Mouse (Mus musculus): ENCODE measurements at regions not wholly inside any gene's neighbourhood (a gene's known extent, or its start where the extent isn't known, plus 50 kb on each side); places are given as distances from the start of the nearest gene placed in this dataset.

- Histone ChIP-seq H3K36me3 (ENCODE audit: insufficient read depth, low read length) (no peaks in the 10 kb centered on the region), H3K27me3 (ENCODE audit: insufficient read depth, low read length) (no peaks in the 10 kb centered on the region), H3K4me1 (replicated peaks; ENCODE audit: low read depth, low read length) (no peaks in the 10 kb centered on the region), H3K4me3 (replicated peaks; ENCODE audit: low read length) (no peak overlapping the region), H3K9me3 (ENCODE audit: low read length) (no peaks in the 10 kb centered on the region)
- TF ChIP-seq CTCF (conservative IDR thresholded peaks at IDR 0.05; ENCODE audit: low read length), result no peak
- TF ChIP-seq NANOG (IDR thresholded peaks at IDR 0.05; ENCODE audit: borderline replicate concordance, low read length), result no peak
- no peak for TF ChIP-seq POU5F1 (IDR thresholded peaks at IDR 0.05; ENCODE audit: borderline replicate concordance, low read length)
Measured at GRCm38 (mm10) chr1:18668901-18669300, 404.0 kb upstream of the Defb41 start.

DNA sequence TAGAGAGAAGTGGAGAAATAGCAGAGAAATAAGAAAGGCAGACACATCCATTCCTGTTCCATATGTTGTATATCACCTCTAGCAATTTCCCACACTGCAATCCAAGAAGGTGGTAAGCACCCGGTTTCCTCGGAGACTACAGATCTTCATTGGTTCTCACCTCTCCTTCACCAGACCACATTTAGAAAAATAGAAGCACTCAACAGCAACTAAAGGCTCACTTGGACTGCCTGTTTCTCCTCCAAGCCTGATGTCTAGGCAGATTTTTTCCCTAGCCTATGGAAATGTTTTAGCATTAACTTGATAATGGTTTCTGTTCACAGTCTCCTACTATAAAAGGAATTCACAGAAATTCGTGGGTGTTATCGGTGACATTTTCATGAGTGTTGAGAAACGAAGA lies 403.3 kb upstream of the Defb41 start:
- H3K9me3 ChIP-seq (ENCODE audit: low read length), result no peaks in the 10 kb centered on the region
- no peaks in the 10 kb centered on the region for H3K27me3 ChIP-seq (ENCODE audit: insufficient read depth, low read length)

GRCm38 (mm10) chr1:18640858-18641257 lies 375.9 kb upstream of the Defb41 start:
- no peak for TF ChIP-seq CTCF (conservative IDR thresholded peaks at IDR 0.05; ENCODE audit: low read length)
- TF ChIP-seq POU5F1 (IDR thresholded peaks at IDR 0.05; ENCODE audit: borderline replicate concordance, low read length), result no peak
- Histone ChIP-seq H3K4me1 (replicated peaks; ENCODE audit: low read depth, low read length) (peaks cover 10% of the 10 kb centered on the region), H3K36me3 (ENCODE audit: insufficient read depth, low read length) (no peaks in the 10 kb centered on the region), H3K9me3 (ENCODE audit: low read length) (no peaks in the 10 kb centered on the region), H3K27me3 (ENCODE audit: insufficient read depth, low read length) (no peaks in the 10 kb centered on the region), H3K4me3 (replicated peaks; ENCODE audit: low read length) (no peak overlapping the region)

More for the DNA sequence above, 403.3 kb upstream of the Defb41 start:
- Histone ChIP-seq H3K36me3 (ENCODE audit: insufficient read depth, low read length) (no peaks in the 10 kb centered on the region), H3K4me1 (replicated peaks; ENCODE audit: low read depth, low read length) (no peaks in the 10 kb centered on the region), H3K4me3 (replicated peaks; ENCODE audit: low read length) (no peak overlapping the region)
- TF ChIP-seq NANOG (IDR thresholded peaks at IDR 0.05; ENCODE audit: borderline replicate concordance, low read length), result no peak
- no peak for TF ChIP-seq CTCF (conservative IDR thresholded peaks at IDR 0.05; ENCODE audit: low read length)
- no peak for TF ChIP-seq POU5F1 (IDR thresholded peaks at IDR 0.05; ENCODE audit: borderline replicate concordance, low read length)

GRCm38 (mm10) chr1:18639460-18640300 lies 374.7 kb upstream of the Defb41 start:
- TF ChIP-seq CTCF (conservative IDR thresholded peaks at IDR 0.05; ENCODE audit: low read length), result no peak
- peak; percentile 79; the same call in 1 of the 2 replicates for TF ChIP-seq NANOG (IDR thresholded peaks at IDR 0.05; ENCODE audit: borderline replicate concordance, low read length)
- H3K4me1 ChIP-seq (replicated peaks; ENCODE audit: low read depth, low read length), result peaks cover 10% of the 10 kb centered on the region
- no peaks in the 10 kb centered on the region for H3K36me3 ChIP-seq (ENCODE audit: insufficient read depth, low read length)
- no peaks in the 10 kb centered on the region for H3K27me3 ChIP-seq (ENCODE audit: insufficient read depth, low read length)
- H3K9me3 ChIP-seq (ENCODE audit: low read length), result no peaks in the 10 kb centered on the region
- H3K4me3 ChIP-seq (replicated peaks; ENCODE audit: low read length), result no peak overlapping the region

GRCm38 (mm10) chr1:18637334-18637733 lies 372.4 kb upstream of the Defb41 start:
- Histone ChIP-seq H3K27me3 (ENCODE audit: insufficient read depth, low read length) (no peaks in the 10 kb centered on the region), H3K9me3 (ENCODE audit: low read length) (no peaks in the 10 kb centered on the region), H3K36me3 (ENCODE audit: insufficient read depth, low read length) (no peaks in the 10 kb centered on the region), H3K4me3 (replicated peaks; ENCODE audit: low read length) (no peak overlapping the region), H3K4me1 (replicated peaks; ENCODE audit: low read depth, low read length) (peaks cover 10% of the 10 kb centered on the region)
- TF ChIP-seq CTCF (conservative IDR thresholded peaks at IDR 0.05; ENCODE audit: low read length) (no peak), NANOG (IDR thresholded peaks at IDR 0.05; ENCODE audit: borderline replicate concordance, low read length) (no peak), POU5F1 (IDR thresholded peaks at IDR 0.05; ENCODE audit: borderline replicate concordance, low read length) (no peak)

- Histone ChIP-seq H3K4me3 (replicated peaks; ENCODE audit: low read length) (no peak overlapping the region), H3K9me3 (ENCODE audit: low read length) (no peaks in the 10 kb centered on the region), H3K27me3 (ENCODE audit: insufficient read depth, low read length) (no peaks in the 10 kb centered on the region), H3K4me1 (replicated peaks; ENCODE audit: low read depth, low read length) (no peaks in the 10 kb centered on the region), H3K36me3 (ENCODE audit: insufficient read depth, low read length) (no peaks in the 10 kb centered on the region)
- no peak for TF ChIP-seq NANOG (IDR thresholded peaks at IDR 0.05; ENCODE audit: borderline replicate concordance, low read length)
- TF ChIP-seq CTCF (conservative IDR thresholded peaks at IDR 0.05; ENCODE audit: low read length), result no peak
- TF ChIP-seq POU5F1 (IDR thresholded peaks at IDR 0.05; ENCODE audit: borderline replicate concordance, low read length), result no peak
Measured at GRCm38 (mm10) chr1:18610231-18610630, 345.3 kb upstream of the Defb41 start.

GRCm38 (mm10) chr1:18599864-18600263 lies 334.9 kb upstream of the Defb41 start:
- Histone ChIP-seq H3K4me3 (replicated peaks; ENCODE audit: low read length) (no peak overlapping the region), H3K27me3 (ENCODE audit: insufficient read depth, low read length) (no peaks in the 10 kb centered on the region), H3K4me1 (replicated peaks; ENCODE audit: low read depth, low read length) (no peaks in the 10 kb centered on the region), H3K9me3 (ENCODE audit: low read length) (no peaks in the 10 kb centered on the region), H3K36me3 (ENCODE audit: insufficient read depth, low read length) (no peaks in the 10 kb centered on the region)
- TF ChIP-seq NANOG (IDR thresholded peaks at IDR 0.05; ENCODE audit: borderline replicate concordance, low read length) (no peak), CTCF (conservative IDR thresholded peaks at IDR 0.05; ENCODE audit: low read length) (no peak)

- no peaks in the 10 kb centered on the region for H3K27me3 ChIP-seq (ENCODE audit: insufficient read depth, low read length)
- no peaks in the 10 kb centered on the region for H3K4me1 ChIP-seq (replicated peaks; ENCODE audit: low read depth, low read length)
- H3K36me3 ChIP-seq (ENCODE audit: insufficient read depth, low read length), result no peaks in the 10 kb centered on the region
- no peak overlapping the region for H3K4me3 ChIP-seq (replicated peaks; ENCODE audit: low read length)
- H3K9me3 ChIP-seq (ENCODE audit: low read length), result no peaks in the 10 kb centered on the region
- TF ChIP-seq NANOG (IDR thresholded peaks at IDR 0.05; ENCODE audit: borderline replicate concordance, low read length), result no peak
- no peak for TF ChIP-seq CTCF (conservative IDR thresholded peaks at IDR 0.05; ENCODE audit: low read length)
- TF ChIP-seq POU5F1 (IDR thresholded peaks at IDR 0.05; ENCODE audit: borderline replicate concordance, low read length), result no peak
Measured at GRCm38 (mm10) chr1:18598908-18599307, 334.0 kb upstream of the Defb41 start.

Measured in E14TG2a.4 (cell line).